Mouse (Mus musculus): Measurements from ENCODE around the gene Guk1.

DNA sequence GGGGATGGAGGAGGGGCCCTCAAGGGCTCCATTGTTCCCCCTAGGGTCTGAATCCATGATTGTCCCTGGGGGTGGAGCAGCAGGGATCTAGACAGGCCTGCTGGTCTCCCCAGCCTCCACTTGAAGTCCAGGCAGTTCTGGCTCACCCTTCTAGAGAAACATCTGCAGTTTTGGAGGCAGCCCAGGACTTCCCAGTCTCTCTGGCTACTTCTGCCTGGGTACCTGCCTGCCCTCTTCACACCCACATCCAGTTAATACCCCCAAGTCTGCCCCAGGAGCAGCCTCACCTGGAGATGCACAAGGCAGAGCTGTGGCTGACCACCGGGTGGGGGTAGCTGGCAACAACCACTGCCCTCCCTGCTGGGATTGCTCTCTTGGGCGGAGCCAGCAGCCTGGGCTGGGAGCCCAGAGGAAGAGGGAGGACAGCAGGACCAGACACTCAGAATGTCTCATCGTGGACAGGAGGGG is 9.1 kb downstream of the Guk1 start, which contains the start of gene Gjc2:
- TF ChIP-seq CTCF (IDR thresholded peaks at IDR 0.05) (no peak; the same call in 1 of the 2 replicates), POLR2A (IDR thresholded peaks at IDR 0.05; ENCODE audit: insufficient read depth, low read depth, low read length) (no peak)

Data from heart, adult 2 months (tissue).